Mouse (Mus musculus): ENCODE results near the gene Vsig10l.

Vsig10l gene

GRCm38 (mm10) chr7:43462851-43463250, at the start of gene Vsig10l:
Vsig10l (plus strand) TSS chr7:43463151.
- DNase-seq (ENCODE audit: low spot score), result no peak

GRCm38 (mm10) chr7:43417298-43417697, 45.7 kb upstream of the Vsig10l start:
- peak; percentile 9 for DNase-seq (ENCODE audit: low spot score)

GRCm38 (mm10) chr7:43422995-43423617, 39.8 kb upstream of the Vsig10l start:
- peak; percentile 92 for DNase-seq (ENCODE audit: low spot score)

GRCm38 (mm10) chr7:43423991-43424625, 38.8 kb upstream of the Vsig10l start:
- DNase-seq (ENCODE audit: low spot score), result no peak

- no peak for DNase-seq (ENCODE audit: low spot score)
These were observed 35.5 kb upstream of the Vsig10l start, which contains the start of gene Lim2 for GRCm38 (mm10) chr7:43427406-43427805. Lim2 (plus strand) TSS chr7:43427670.

GRCm38 (mm10) chr7:43429500-43429899, 33.5 kb upstream of the Vsig10l start:
- DNase-seq (ENCODE audit: low spot score), result no peak

- DNase-seq (ENCODE audit: low spot score), result no peak
These were observed 30.1 kb upstream of the Vsig10l start for GRCm38 (mm10) chr7:43432891-43433290.

- no peak for DNase-seq (ENCODE audit: low spot score)
These were observed 28.3 kb upstream of the Vsig10l start for GRCm38 (mm10) chr7:43434676-43435075.

GRCm38 (mm10) chr7:43436341-43437255, 26.4 kb upstream of the Vsig10l start, which contains the start of gene Nkg7:
Nkg7 (plus strand) TSS chr7:43437073.
- DNase-seq (ENCODE audit: low spot score), result no peak

- no peak for DNase-seq (ENCODE audit: low spot score)
These were observed 24.3 kb upstream of the Vsig10l start for GRCm38 (mm10) chr7:43438611-43439010.

- DNase-seq (ENCODE audit: low spot score), result no peak
These were observed 22.5 kb upstream of the Vsig10l start, which contains the start of gene Cldnd2 for GRCm38 (mm10) chr7:43440482-43440881. Cldnd2 (plus strand) TSS chr7:43440782.

- no peak for DNase-seq (ENCODE audit: low spot score)
These were observed 21.9 kb upstream of the Vsig10l start for GRCm38 (mm10) chr7:43441071-43441470.

- DNase-seq (ENCODE audit: low spot score), result no peak
These were observed 20.3 kb upstream of the Vsig10l start for GRCm38 (mm10) chr7:43442684-43443083.

- DNase-seq (ENCODE audit: low spot score), result peak; percentile 64
These were observed 19.6 kb upstream of the Vsig10l start for GRCm38 (mm10) chr7:43443126-43443916.

- peak; percentile 94 for DNase-seq (ENCODE audit: low spot score)
These were observed 19.0 kb upstream of the Vsig10l start, which contains the start of the genes Etfb and Gm45233 for GRCm38 (mm10) chr7:43443917-43444293. Etfb (plus strand) TSS chr7:43444083. Gm45233 (plus strand) TSS chr7:43444128.

- no peak for DNase-seq (ENCODE audit: low spot score)
These were observed 15.2 kb upstream of the Vsig10l start for GRCm38 (mm10) chr7:43447801-43448200.

- no peak for DNase-seq (ENCODE audit: low spot score)
These were observed 14.7 kb upstream of the Vsig10l start for GRCm38 (mm10) chr7:43448246-43448645.

GRCm38 (mm10) chr7:43449811-43450210, 13.1 kb upstream of the Vsig10l start:
- no peak for DNase-seq (ENCODE audit: low spot score)

GRCm38 (mm10) chr7:43451726-43452125, 11.2 kb upstream of the Vsig10l start:
- DNase-seq (ENCODE audit: low spot score), result no peak

GRCm38 (mm10) chr7:43452609-43453008, 10.3 kb upstream of the Vsig10l start:
- DNase-seq (ENCODE audit: low spot score), result no peak

- DNase-seq (ENCODE audit: low spot score), result no peak
These were observed 9.2 kb upstream of the Vsig10l start for GRCm38 (mm10) chr7:43453599-43454355.

Measured in retina, embryonic 14.5 days (tissue).